Mouse (Mus musculus) cerebellum, adult 8-10 months (tissue): ENCODE measurements around the gene Cacna1c.

Experiments
- DNase-seq: peaks from one replicate; pipeline ENCODE4 v3.0.0; 2022

Gene Cacna1c

GRCm38 (mm10) chr6:119132863-119133262, 63.4 kb downstream of the Cacna1c start:
- no peak for DNase-seq

DNA sequence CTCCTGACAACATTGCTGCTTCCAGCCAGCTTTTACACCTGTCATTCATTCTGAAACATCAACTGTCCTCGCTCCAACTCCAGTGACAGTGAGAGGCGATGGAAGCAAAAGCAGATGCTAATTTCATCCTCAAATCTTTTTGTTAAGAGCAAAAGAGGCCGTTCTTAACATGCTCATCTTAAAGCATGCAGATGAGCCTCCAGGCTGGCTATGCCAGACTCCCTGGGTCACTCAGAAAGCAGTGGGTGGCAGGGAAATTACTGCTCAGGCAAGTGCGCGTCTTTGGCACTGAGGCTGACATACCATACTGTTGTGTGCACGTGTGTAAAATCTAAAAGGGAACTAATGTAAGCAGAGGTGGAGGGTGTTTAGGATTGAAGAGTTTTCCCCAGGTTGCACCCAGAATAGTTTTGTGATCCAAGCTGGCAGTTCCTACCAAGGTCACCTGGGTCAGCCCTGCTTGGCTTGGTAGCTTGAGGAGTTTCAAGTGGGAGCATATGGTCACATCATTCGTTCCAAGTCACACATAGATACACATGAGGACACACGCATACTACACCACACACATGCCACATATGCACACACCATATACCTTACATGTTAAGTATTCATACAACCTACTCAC, 64.0 kb downstream of the Cacna1c start:
- DNase-seq = no peak

- DNase-seq = no peak
These were observed 66.6 kb downstream of the Cacna1c start for GRCm38 (mm10) chr6:119129664-119130063.

DNA sequence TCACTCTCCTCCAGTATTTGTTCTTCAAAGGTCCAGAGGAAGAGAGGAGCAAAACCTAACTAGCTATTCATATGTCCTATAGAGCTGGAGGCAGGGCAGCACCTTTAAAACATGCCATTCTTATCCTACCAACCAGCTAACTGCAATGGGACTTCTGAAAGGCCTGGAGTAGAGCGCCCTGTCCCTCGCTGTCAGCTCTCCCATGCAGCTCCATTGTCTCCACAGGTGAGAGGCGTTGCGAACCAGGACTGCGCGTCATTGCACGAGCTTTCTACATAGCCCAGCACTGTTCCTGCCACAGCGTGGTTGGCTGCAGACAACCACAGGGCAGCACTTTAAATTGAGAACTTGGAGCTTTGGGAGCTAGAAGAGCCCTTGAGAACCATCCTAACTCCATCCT, 67.7 kb downstream of the Cacna1c start:
- DNase-seq = no peak

DNA sequence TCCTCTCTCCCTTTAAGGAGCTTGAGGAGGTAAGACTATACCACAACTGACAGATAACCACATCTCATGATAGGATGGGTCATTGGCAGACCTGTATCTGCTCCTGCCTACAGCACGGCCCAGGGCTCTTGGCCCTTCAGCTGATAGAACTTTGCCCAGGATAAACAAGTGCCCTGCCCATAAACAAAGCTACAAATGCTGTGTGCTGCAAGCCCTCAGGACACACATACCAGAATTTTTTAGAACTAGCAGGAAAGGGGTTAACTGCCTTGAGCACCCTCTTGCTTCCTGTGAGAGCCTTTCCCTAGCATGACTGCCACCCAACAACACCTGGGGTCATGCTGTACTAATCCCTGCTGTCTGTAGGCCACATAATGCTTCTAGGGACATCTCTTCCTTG, 68.1 kb downstream of the Cacna1c start:
- no peak for DNase-seq

DNA sequence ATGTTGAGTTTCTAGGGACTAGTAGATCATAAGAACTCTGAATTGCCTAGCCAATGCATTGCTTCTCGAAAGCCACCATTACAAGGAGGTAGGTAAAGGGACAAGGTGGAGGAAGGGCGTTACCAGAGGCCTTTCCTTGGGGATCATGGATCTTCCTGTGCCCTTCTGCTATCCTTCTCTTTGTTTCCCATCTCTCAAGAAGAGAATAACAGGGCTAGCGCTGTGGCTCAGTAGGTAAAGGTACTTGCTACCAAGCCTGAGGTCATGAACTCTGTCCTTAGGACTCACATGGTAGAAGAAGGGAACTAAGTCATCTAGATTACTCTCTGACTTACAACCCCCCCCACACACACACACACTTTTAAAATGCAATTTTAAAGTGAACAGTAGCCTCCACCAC, 69.2 kb downstream of the Cacna1c start:
- DNase-seq = no peak

GRCm38 (mm10) chr6:119118371-119118770, 77.8 kb downstream of the Cacna1c start:
- no peak for DNase-seq

- no peak for DNase-seq
These were observed 79.9 kb downstream of the Cacna1c start for GRCm38 (mm10) chr6:119116290-119116689.

GRCm38 (mm10) chr6:119113362-119113761, 82.9 kb downstream of the Cacna1c start:
- no peak for DNase-seq

- DNase-seq = no peak
These were observed 85.8 kb downstream of the Cacna1c start for GRCm38 (mm10) chr6:119110369-119110768.

DNA sequence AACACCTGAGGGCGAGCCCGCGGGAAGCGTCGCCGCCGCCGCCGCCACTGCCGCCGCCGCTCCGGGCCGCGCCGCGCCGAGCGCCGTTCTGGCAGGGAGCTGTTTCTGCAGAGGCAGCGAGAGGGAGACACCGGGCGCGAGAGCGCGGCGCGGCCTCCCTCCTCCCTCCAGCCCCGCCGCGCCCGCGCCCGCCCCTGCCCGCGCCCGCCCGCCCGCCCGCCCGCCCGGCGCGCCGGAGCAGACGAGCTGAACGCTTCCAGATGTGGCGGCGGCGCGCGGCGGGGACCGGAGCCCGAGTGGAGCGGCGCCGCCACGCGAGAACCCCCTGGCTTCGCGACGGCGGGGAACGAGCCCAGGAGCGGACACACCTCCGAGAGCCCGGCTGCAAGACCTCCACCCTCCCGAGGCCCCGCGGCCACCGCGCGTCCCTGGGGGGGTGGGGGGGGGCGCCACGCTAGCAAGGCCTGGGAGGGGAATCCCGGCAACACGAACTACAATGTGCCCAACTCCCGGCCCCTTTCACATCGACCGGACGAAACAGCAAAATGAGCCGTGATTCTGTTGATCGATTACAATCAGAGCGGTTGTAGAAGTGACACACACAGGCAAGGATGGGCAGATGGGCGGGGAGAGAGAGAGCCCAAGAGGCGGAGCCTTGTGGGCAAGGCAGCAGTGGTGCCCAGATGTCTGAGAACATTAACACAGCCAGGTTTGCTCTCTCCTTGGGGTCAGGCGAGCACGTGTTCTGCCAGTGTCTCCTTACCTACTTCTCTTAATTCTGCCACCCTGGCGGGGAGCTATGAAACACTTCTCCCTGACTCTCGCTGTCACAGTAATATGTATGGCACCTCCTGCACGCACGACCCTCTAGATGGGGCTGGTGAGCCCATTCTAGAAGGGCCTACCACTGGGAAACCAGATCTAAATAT, 87.5 kb downstream of the Cacna1c start:
- DNase-seq = peak; percentile 69

- DNase-seq = peak; percentile 61
These were observed 88.3 kb downstream of the Cacna1c start for GRCm38 (mm10) chr6:119107856-119108465.

- peak; percentile 66 for DNase-seq
These were observed 88.9 kb downstream of the Cacna1c start for GRCm38 (mm10) chr6:119107140-119107855.

GRCm38 (mm10) chr6:119106726-119107125, 89.5 kb downstream of the Cacna1c start:
- DNase-seq = no peak

DNA sequence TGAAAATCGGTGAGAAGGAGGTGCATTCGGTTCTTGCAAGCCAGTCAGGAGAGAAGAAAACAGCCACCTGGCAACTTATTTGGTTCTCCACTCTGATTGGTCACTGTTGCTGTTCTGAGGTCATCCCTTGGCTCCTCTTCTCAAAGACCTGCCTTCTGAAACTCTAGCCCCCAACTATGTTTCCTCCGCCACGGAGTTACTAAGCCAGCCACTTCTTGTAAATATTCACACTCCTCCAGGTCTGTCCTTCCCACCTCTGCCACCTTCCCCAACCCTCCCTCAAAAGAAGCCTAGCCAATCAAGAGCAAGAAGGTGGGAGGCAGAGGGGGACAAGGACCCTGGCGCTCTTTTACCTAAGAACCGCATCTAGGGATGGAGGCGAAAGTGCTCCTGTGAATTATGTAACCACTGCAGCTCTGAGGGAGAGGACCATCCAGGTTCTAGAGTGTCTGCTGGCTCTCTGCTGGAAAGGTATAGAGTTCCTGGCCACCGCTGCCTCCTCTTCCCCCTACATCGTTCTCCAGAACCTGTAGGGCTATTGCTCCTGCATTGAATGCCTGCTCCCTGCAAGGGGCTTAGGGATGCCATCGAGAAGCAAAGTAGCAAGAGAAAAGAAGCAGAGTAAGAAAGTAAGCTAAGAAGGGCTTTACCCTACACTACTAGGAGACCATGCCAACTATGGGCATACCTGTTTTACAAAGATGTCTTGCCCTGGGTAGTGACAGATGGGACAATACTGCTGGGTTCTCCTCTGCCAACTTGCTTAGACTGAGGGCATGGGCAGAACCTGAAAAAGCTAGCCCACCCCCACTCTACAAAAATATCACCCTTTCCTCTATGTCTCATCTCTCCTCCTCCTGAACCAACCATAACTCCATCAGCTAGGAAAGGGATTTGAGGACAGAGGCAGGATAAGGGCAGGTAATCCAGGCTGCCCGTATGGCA, 90.3 kb downstream of the Cacna1c start:
- peak; percentile 67 for DNase-seq

GRCm38 (mm10) chr6:119104246-119104645, 92.0 kb downstream of the Cacna1c start:
- DNase-seq = peak; percentile 90

GRCm38 (mm10) chr6:119102936-119103335, 93.3 kb downstream of the Cacna1c start:
- DNase-seq = no peak

DNA sequence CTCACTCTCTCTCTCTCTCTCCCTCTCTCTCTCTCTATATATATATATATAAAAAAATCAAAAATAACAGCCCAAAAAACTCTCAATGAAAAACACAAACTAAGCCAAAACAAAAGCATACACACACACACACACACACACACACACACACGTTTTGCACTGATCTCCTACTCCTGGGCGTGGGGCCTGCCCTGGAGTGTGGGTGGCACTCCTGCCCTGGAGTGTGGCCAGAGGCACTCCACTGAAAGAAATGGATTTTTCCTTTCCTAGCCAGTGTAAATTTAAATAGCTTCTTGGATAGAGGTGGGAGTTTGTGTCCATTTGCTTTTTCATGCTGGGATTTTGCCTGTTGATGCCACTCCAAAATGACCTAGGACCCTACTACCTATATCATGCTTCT, 96.9 kb downstream of the Cacna1c start:
- DNase-seq = no peak

DNA sequence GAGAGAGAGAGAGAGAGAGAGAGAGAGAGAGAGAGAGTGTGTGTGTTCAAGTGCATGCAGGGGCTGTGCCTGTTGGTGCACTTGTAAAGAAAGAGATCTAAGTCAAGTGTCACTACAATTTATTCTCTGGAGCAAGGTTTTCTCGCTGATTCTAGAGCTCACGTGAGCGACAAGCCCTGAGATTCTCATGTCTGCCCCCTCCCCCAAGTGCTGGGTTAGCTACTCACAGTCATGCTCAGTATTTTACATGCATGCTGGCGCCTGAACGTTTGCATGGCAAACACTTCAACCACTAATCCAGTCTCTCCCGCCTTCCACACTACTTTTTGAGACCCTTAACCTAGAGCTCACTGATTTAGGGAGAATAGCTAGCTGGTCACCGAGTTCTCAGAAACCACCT, 99.7 kb downstream of the Cacna1c start:
- DNase-seq = no peak

- DNase-seq = no peak
These were observed 101.1 kb downstream of the Cacna1c start for GRCm38 (mm10) chr6:119095081-119095480.

DNA sequence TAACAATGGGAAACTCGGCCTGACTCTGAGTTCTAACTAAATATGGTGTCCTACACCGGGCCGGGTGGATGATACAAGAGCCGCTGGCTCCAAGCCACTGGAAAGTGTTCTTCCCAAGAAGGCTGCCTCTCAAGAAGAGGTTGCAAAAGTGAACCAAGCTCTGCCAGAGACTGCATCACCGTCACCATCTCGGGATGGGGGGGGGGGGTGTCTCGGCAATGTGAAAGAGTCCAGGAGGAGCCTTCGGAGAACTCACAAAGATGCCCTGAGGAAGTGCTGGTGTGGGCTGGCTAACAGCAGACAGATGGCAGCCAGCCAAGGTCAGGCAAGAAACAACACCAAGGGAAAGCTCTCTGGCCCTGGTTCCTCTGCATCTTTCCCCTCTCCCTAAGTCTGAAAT, 107.0 kb downstream of the Cacna1c start:
- no peak for DNase-seq

GRCm38 (mm10) chr6:119088381-119088780, 107.8 kb downstream of the Cacna1c start:
- DNase-seq = no peak
